Mouse (Mus musculus) forebrain, embryonic 14.5 days (tissue): ENCODE measurements at regions not wholly inside any gene's neighbourhood (a gene's known extent, or its start where the extent isn't known, plus 50 kb on each side); places are given as distances from the start of the nearest gene placed in this dataset.

Experiments used
- ATAC-seq: fragments of 200-750 bp; cut with Nextera tagmentation; 2 replicates; pipeline ENCODE4 v1.8.0; 2017; ENCODE audit warnings: mild to moderate bottlenecking, moderate library complexity
- DNase-seq: peaks from one replicate; pipeline ENCODE4 v3.0.0-alpha.2; 2015; ENCODE audit warnings: low spot score
- H3K27ac ChIP-seq: fragments of 300-500 bp; sonication (generic); 2 replicates; pipeline ENCODE4 v1.5.1; 2014; ENCODE audit warnings: low read depth, mild to moderate bottlenecking, control low read depth, low read length, moderate library complexity
- H3K27me3 ChIP-seq: fragments of 300-500 bp; sonication (generic); replicated peaks from 2 replicates; pipeline ENCODE4 v1.6.1; 2014; ENCODE audit warnings: low read length, control low read depth, mixed read lengths; ENCODE audit not compliant: control insufficient read depth, insufficient read depth
- H3K36me3 ChIP-seq: fragments of 300-500 bp; sonication (generic); 2 replicates; pipeline ENCODE4 v1.6.1; 2014; ENCODE audit warnings: low read length, control low read depth; ENCODE audit not compliant: control insufficient read depth, insufficient read depth
- H3K4me1 ChIP-seq: fragments of 300-500 bp; sonication (generic); 2 replicates; pipeline ENCODE4 v1.6.1; 2014; ENCODE audit warnings: antibody characterized with exemption, low read length, control low read depth; ENCODE audit not compliant: control insufficient read depth, insufficient read depth
- H3K4me2 ChIP-seq: fragments of 300-500 bp; sonication (generic); 2 replicates; pipeline ENCODE4 v1.6.1; 2014; ENCODE audit warnings: mild to moderate bottlenecking, control low read depth, low read length
- H3K4me3 ChIP-seq: fragments of 300-500 bp; sonication (generic); 2 replicates; pipeline ENCODE4 v1.5.1; 2014; ENCODE audit warnings: low read depth, low read length, control low read depth
- H3K9ac ChIP-seq: fragments of 300-500 bp; sonication (generic); 2 replicates; pipeline ENCODE4 v1.6.1; 2014; ENCODE audit warnings: mild to moderate bottlenecking, low read length, control low read depth, moderate library complexity
- H3K9me3 ChIP-seq: fragments of 300-500 bp; sonication (generic); replicated peaks from 2 replicates; pipeline ENCODE4 v1.6.1; 2016; ENCODE audit warnings: low read length, control low read depth, mixed read lengths; ENCODE audit not compliant: control insufficient read depth
- WGBS: fragments of 180-500 bp; shearing (Covaris S2); extraction: QIAGEN DNeasy Blood & Tissue Kit; methylation state at CpG from one replicate; pipeline ENCODE4 v1.1.7; 2014; 5-methylcytosine and 5-hydroxymethylcytosine counted together

DNA sequence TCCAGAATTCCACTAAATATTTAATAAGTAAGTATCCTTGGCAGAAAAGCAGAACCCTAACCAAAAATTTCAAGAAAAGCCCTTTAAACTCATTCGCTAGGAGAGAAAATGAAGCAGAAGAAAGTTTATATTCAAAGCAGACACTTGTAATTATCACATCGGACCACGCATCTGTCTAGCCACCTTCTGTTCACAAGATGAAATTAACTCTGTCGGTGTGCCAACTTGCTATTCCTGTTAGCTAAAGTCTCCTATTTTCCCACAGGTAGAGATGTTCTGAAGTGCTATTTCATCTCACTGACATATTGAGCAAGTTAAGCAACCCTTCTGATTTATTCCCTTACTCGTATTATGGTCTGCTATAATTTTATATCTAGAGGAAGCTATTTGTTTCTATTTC lies 239.1 kb upstream of the Gria3 start:
- ATAC-seq: no peak
- H3K4me3 ChIP-seq: no peak overlapping the region
- H3K9ac ChIP-seq: no peak overlapping the region
- no peaks in the 10 kb centered on the region for H3K36me3 ChIP-seq
- no peaks in the 10 kb centered on the region for H3K9me3 ChIP-seq
- H3K4me1 ChIP-seq: no peaks in the 10 kb centered on the region
- H3K27me3 ChIP-seq: no peaks in the 10 kb centered on the region
- DNase-seq: peak; percentile 2
- H3K4me2 ChIP-seq: no peak overlapping the region
- WGBS: 78% methylated on average over 5 of the region's 5 CpGs
- H3K27ac ChIP-seq: no peak overlapping the region
